Mouse (Mus musculus): ENCODE data around the gene Prnd. TPM values are rescaled to one million over a fixed set of nuclear protein-coding genes. Genes with fewer than 3 reads are reported as not detected.

Gene Prnd
- polyA plus RNA-seq, 1 experiment from 2014 or later: 14.1 TPM

- Histone ChIP-seq H3K4me2 (ENCODE audit: low read length) (peak overlapping the region; percentile 67), H3K4me3 (replicated peaks; ENCODE audit: low read depth, low read length) (peak overlapping the region; percentile 33), H3K9ac (replicated peaks; ENCODE audit: low read length) (0 out of 2 replicates have a peak overlapping the region, but pooled peaks have one; percentile 9), H3K36me3 (ENCODE audit: control insufficient read depth, insufficient read depth, low read length) (no peaks in the 10 kb centered on the region), H3K27me3 (ENCODE audit: control insufficient read depth, insufficient read depth, low read length) (peaks cover 17% of the 10 kb centered on the region), H3K27ac (replicated peaks; ENCODE audit: low read depth, low read length) (no peak overlapping the region), H3K4me1 (ENCODE audit: control insufficient read depth, insufficient read depth, low read length) (peaks cover 5% of the 10 kb centered on the region; the same call in 1 of the 2 replicates), H3K9me3 (ENCODE audit: control insufficient read depth, low read length) (no peaks in the 10 kb centered on the region)
- WGBS: 5% methylated on average over 17 of the region's 17 CpGs
- peak; percentile 72 for DNase-seq
- peak; percentile 61; the same call in 1 of the 2 replicates for ATAC-seq (ENCODE audit: low FRiP score, low TSS enrichment)
Measured at GRCm38 (mm10) chr2:131955264-131955663, 4.6 kb downstream of the Prnd start.

GRCm38 (mm10) chr2:131956336-131957256 is 5.9 kb downstream of the Prnd start:
- H3K4me1 ChIP-seq (ENCODE audit: control insufficient read depth, insufficient read depth, low read length): peaks cover 5% of the 10 kb centered on the region; the same call in 1 of the 2 replicates
- H3K4me2 ChIP-seq (ENCODE audit: low read length): no peak overlapping the region
- H3K36me3 ChIP-seq (ENCODE audit: control insufficient read depth, insufficient read depth, low read length): no peaks in the 10 kb centered on the region
- no peak for ATAC-seq (ENCODE audit: low FRiP score, low TSS enrichment)
- no peak overlapping the region for H3K4me3 ChIP-seq (replicated peaks; ENCODE audit: low read depth, low read length)
- DNase-seq: no peak
- WGBS: 86% methylated on average over 7 of the region's 7 CpGs
- H3K27me3 ChIP-seq (ENCODE audit: control insufficient read depth, insufficient read depth, low read length): peaks cover 17% of the 10 kb centered on the region
- H3K9ac ChIP-seq (replicated peaks; ENCODE audit: low read length): no peak overlapping the region
- no peak overlapping the region for H3K27ac ChIP-seq (replicated peaks; ENCODE audit: low read depth, low read length)
- no peaks in the 10 kb centered on the region for H3K9me3 ChIP-seq (ENCODE audit: control insufficient read depth, low read length)

- no peak overlapping the region for H3K9ac ChIP-seq (replicated peaks; ENCODE audit: low read length)
- DNase-seq (no peak), ATAC-seq (ENCODE audit: low FRiP score, low TSS enrichment) (no peak)
- no peak overlapping the region for H3K27ac ChIP-seq (replicated peaks; ENCODE audit: low read depth, low read length)
- H3K4me1 ChIP-seq (ENCODE audit: control insufficient read depth, insufficient read depth, low read length): peaks cover 5% of the 10 kb centered on the region; the same call in 1 of the 2 replicates
- H3K9me3 ChIP-seq (ENCODE audit: control insufficient read depth, low read length): no peaks in the 10 kb centered on the region
- no peaks in the 10 kb centered on the region for H3K36me3 ChIP-seq (ENCODE audit: control insufficient read depth, insufficient read depth, low read length)
- no peak overlapping the region for H3K4me3 ChIP-seq (replicated peaks; ENCODE audit: low read depth, low read length)
- peaks cover 12% of the 10 kb centered on the region for H3K27me3 ChIP-seq (ENCODE audit: control insufficient read depth, insufficient read depth, low read length)
- H3K4me2 ChIP-seq (ENCODE audit: low read length): no peak overlapping the region
- 56% methylated on average over 9 of the region's 9 CpGs for WGBS
Measured at GRCm38 (mm10) chr2:131957731-131958222, 7.1 kb downstream of the Prnd start.

DNA sequence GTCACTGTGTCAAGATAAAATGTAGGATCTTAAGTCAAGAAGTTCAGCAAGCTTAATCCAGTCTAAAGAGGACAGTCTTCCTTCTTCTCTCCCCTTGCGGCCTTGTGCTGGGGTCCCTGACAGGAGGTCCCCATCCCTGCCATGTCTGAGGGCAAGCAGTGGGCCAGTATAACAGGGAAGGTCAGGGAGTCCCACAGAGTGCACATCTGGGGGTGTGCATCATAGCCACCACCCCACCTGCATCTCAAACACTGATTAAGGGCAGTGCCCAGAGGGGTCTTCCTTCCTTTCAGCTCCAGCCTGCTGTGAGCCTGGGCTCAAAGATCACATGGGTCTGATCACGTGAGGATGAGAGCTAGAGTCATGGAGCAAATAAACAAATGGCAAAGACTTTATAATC is 11.0 kb downstream of the Prnd start:
- Histone ChIP-seq H3K4me2 (ENCODE audit: low read length) (no peak overlapping the region), H3K9ac (replicated peaks; ENCODE audit: low read length) (no peak overlapping the region), H3K27ac (replicated peaks; ENCODE audit: low read depth, low read length) (no peak overlapping the region), H3K4me1 (ENCODE audit: control insufficient read depth, insufficient read depth, low read length) (no peaks in the 10 kb centered on the region), H3K27me3 (ENCODE audit: control insufficient read depth, insufficient read depth, low read length) (no peaks in the 10 kb centered on the region), H3K4me3 (replicated peaks; ENCODE audit: low read depth, low read length) (no peak overlapping the region), H3K9me3 (ENCODE audit: control insufficient read depth, low read length) (no peaks in the 10 kb centered on the region), H3K36me3 (ENCODE audit: control insufficient read depth, insufficient read depth, low read length) (no peaks in the 10 kb centered on the region)
- DNase-seq: no peak
- WGBS: 77% methylated on average over 2 of the region's 2 CpGs
- no peak for ATAC-seq (ENCODE audit: low FRiP score, low TSS enrichment)

GRCm38 (mm10) chr2:131970597-131970996 is 19.9 kb downstream of the Prnd start:
- H3K27me3 ChIP-seq (ENCODE audit: control insufficient read depth, insufficient read depth, low read length): no peaks in the 10 kb centered on the region
- DNase-seq: no peak
- no peak overlapping the region for H3K4me2 ChIP-seq (ENCODE audit: low read length)
- ATAC-seq (ENCODE audit: low FRiP score, low TSS enrichment): no peak
- H3K9ac ChIP-seq (replicated peaks; ENCODE audit: low read length): no peak overlapping the region
- no peak overlapping the region for H3K27ac ChIP-seq (replicated peaks; ENCODE audit: low read depth, low read length)
- 92% methylated on average over 2 of the region's 2 CpGs for WGBS
- H3K36me3 ChIP-seq (ENCODE audit: control insufficient read depth, insufficient read depth, low read length): no peaks in the 10 kb centered on the region
- no peaks in the 10 kb centered on the region for H3K4me1 ChIP-seq (ENCODE audit: control insufficient read depth, insufficient read depth, low read length)
- no peaks in the 10 kb centered on the region for H3K9me3 ChIP-seq (ENCODE audit: control insufficient read depth, low read length)
- no peak overlapping the region for H3K4me3 ChIP-seq (replicated peaks; ENCODE audit: low read depth, low read length)

DNA sequence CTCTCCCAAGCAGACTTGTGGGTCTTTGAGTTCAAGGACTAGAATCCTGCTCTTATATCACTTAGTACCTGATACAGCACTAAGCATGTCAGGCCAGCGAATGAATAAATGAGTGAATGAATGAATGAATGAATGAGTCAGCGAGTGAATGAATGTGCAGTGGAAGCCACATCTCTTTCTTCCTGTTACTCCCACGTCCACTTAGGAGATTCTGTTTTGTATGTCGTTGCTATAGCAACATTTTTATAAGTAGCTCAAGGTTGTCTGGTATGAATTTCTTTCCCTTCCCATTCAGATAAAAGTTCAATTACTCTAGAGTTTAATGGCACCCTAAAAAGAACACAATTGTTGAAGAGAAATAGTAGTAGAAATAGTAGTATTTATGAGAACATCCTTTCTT is 20.4 kb downstream of the Prnd start:
- no peaks in the 10 kb centered on the region for H3K27me3 ChIP-seq (ENCODE audit: control insufficient read depth, insufficient read depth, low read length)

DNA sequence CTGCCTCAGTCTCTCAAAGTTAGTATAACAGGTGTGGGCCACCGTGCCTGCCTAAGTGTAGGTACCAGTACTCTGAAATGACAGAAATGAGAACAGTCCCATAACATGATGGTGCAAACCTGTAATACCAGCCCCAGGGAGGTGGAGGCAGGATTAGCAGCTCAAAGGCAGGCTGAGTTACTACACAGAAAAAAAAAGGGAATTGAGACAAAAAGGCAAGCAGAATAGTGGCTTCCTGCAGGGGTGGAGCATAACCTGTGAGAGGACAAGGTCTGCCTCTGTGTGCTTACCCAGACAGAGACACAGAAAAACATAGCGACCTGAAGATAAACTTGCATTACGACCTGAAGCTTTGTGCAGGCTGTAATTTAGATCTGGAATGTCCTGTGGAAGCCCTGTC is 26.0 kb downstream of the Prnd start:
- Histone ChIP-seq H3K9me3 (ENCODE audit: control insufficient read depth, low read length) (no peaks in the 10 kb centered on the region), H3K36me3 (ENCODE audit: control insufficient read depth, insufficient read depth, low read length) (no peaks in the 10 kb centered on the region), H3K27ac (replicated peaks; ENCODE audit: low read depth, low read length) (no peak overlapping the region), H3K9ac (replicated peaks; ENCODE audit: low read length) (no peak overlapping the region), H3K27me3 (ENCODE audit: control insufficient read depth, insufficient read depth, low read length) (no peaks in the 10 kb centered on the region), H3K4me2 (ENCODE audit: low read length) (no peak overlapping the region), H3K4me1 (ENCODE audit: control insufficient read depth, insufficient read depth, low read length) (no peaks in the 10 kb centered on the region), H3K4me3 (replicated peaks; ENCODE audit: low read depth, low read length) (no peak overlapping the region)
- WGBS: 74% methylated on average over 3 of the region's 3 CpGs
- no peak for DNase-seq
- ATAC-seq (ENCODE audit: low FRiP score, low TSS enrichment): no peak

More for the DNA sequence above, 20.4 kb downstream of the Prnd start:
- DNase-seq: no peak
- Histone ChIP-seq H3K36me3 (ENCODE audit: control insufficient read depth, insufficient read depth, low read length) (no peaks in the 10 kb centered on the region), H3K9ac (replicated peaks; ENCODE audit: low read length) (no peak overlapping the region), H3K4me1 (ENCODE audit: control insufficient read depth, insufficient read depth, low read length) (no peaks in the 10 kb centered on the region), H3K27ac (replicated peaks; ENCODE audit: low read depth, low read length) (no peak overlapping the region), H3K4me2 (ENCODE audit: low read length) (no peak overlapping the region), H3K4me3 (replicated peaks; ENCODE audit: low read depth, low read length) (no peak overlapping the region), H3K9me3 (ENCODE audit: control insufficient read depth, low read length) (no peaks in the 10 kb centered on the region)
- no peak for ATAC-seq (ENCODE audit: low FRiP score, low TSS enrichment)
- WGBS: 77% methylated on average over 4 of the region's 4 CpGs

- H3K4me3 ChIP-seq (replicated peaks; ENCODE audit: low read depth, low read length): no peak overlapping the region
- ATAC-seq (ENCODE audit: low FRiP score, low TSS enrichment) (no peak), DNase-seq (no peak)
- H3K36me3 ChIP-seq (ENCODE audit: control insufficient read depth, insufficient read depth, low read length): no peaks in the 10 kb centered on the region
- no peak overlapping the region for H3K4me2 ChIP-seq (ENCODE audit: low read length)
- no peaks in the 10 kb centered on the region for H3K9me3 ChIP-seq (ENCODE audit: control insufficient read depth, low read length)
- H3K27ac ChIP-seq (replicated peaks; ENCODE audit: low read depth, low read length): no peak overlapping the region
- no peaks in the 10 kb centered on the region for H3K4me1 ChIP-seq (ENCODE audit: control insufficient read depth, insufficient read depth, low read length)
- H3K27me3 ChIP-seq (ENCODE audit: control insufficient read depth, insufficient read depth, low read length): no peaks in the 10 kb centered on the region
- WGBS: 46% methylated on average over 9 of the region's 9 CpGs
- no peak overlapping the region for H3K9ac ChIP-seq (replicated peaks; ENCODE audit: low read length)
Measured at GRCm38 (mm10) chr2:131980866-131981265, 30.2 kb downstream of the Prnd start.

Measured in midbrain, embryonic 14.5 days (tissue).